Mouse (Mus musculus) embryonic facial prominence, embryonic 14.5 days (tissue): ENCODE results near the gene Scn4b. TPM values are rescaled to one million over a fixed set of nuclear protein-coding genes. Genes with fewer than 3 reads are reported as not detected.

Source experiments
- ATAC-seq: fragments of 200-750 bp; cut with Nextera tagmentation; 2 replicates; pipeline ENCODE4 v1.8.0; 2017; ENCODE audit warnings: low read depth, moderate number of reproducible peaks, moderate TSS enrichment
- DNase-seq: peaks from one replicate; pipeline ENCODE4 v3.0.0-alpha.2; 2015; ENCODE audit warnings: low spot score
- H3K27ac ChIP-seq: fragments of 300-500 bp; sonication (generic); replicated peaks from 2 replicates; pipeline ENCODE4 v1.5.1; 2014; ENCODE audit warnings: low read depth, mild to moderate bottlenecking, low read length, moderate library complexity
- H3K27me3 ChIP-seq: fragments of 300-500 bp; sonication (generic); replicated peaks from 2 replicates; pipeline ENCODE4 v1.6.1; 2014; ENCODE audit warnings: low read length; ENCODE audit not compliant: control insufficient read depth, insufficient read depth
- H3K36me3 ChIP-seq: fragments of 300-500 bp; sonication (generic); 2 replicates; pipeline ENCODE4 v1.6.1; 2014; ENCODE audit warnings: low read length, mixed read lengths; ENCODE audit not compliant: control insufficient read depth, insufficient read depth
- H3K4me1 ChIP-seq: fragments of 300-500 bp; sonication (generic); 2 replicates; pipeline ENCODE4 v1.6.1; 2014; ENCODE audit warnings: antibody characterized with exemption, low read length; ENCODE audit not compliant: control insufficient read depth, insufficient read depth
- H3K4me2 ChIP-seq: fragments of 300-500 bp; sonication (generic); 2 replicates; pipeline ENCODE4 v1.6.1; 2014; ENCODE audit warnings: low read depth, mild to moderate bottlenecking, low read length, moderate library complexity, mixed read lengths
- H3K4me3 ChIP-seq: fragments of 300-500 bp; sonication (generic); 2 replicates; pipeline ENCODE4 v1.5.1; 2014; ENCODE audit warnings: low read depth, mild to moderate bottlenecking, low read length
- H3K9ac ChIP-seq: fragments of 300-500 bp; sonication (generic); 2 replicates; pipeline ENCODE4 v1.6.1; 2014; ENCODE audit warnings: low read depth, mild to moderate bottlenecking, low read length, moderate library complexity, mixed read lengths
- H3K9me3 ChIP-seq: fragments of 300-500 bp; sonication (generic); 2 replicates; pipeline ENCODE4 v1.6.1; 2016; ENCODE audit warnings: low read length; ENCODE audit not compliant: control insufficient read depth
- WGBS: fragments of 180-500 bp; shearing (Covaris S2); extraction: QIAGEN DNeasy Blood & Tissue Kit; methylation state at CpG from one replicate; pipeline ENCODE4 v1.1.7; 2014; 5-methylcytosine and 5-hydroxymethylcytosine counted together
- polyA plus RNA-seq: library from polyadenylated mRNA; unstranded; fragments of >200 nt; fragmentation: Nextera tagmentation; extraction: Ambion mirVana; gene quantifications from 2 replicates; pipeline ENCODE4 v1.2.1, GENCODE M21; 2014

Scn4b gene
- polyA plus RNA-seq, 1 experiment from 2014 or later, result 0.19 TPM

- DNase-seq (no peak), ATAC-seq (no peak)
- H3K27ac ChIP-seq, result no peak overlapping the region
- H3K9ac ChIP-seq, result peak overlapping the region; percentile 55
- peaks cover 82% of the 10 kb centered on the region for H3K27me3 ChIP-seq
- H3K4me1 ChIP-seq, result peaks cover 4% of the 10 kb centered on the region; the same call in 1 of the 2 replicates
- H3K36me3 ChIP-seq, result no peaks in the 10 kb centered on the region
- H3K4me3 ChIP-seq, result peak overlapping the region; percentile 56
- H3K9me3 ChIP-seq, result no peaks in the 10 kb centered on the region
- WGBS, result 3% methylated on average over 7 of the region's 7 CpGs
- H3K4me2 ChIP-seq, result peak overlapping the region; percentile 96
Observed at GRCm38 (mm10) chr9:45139082-45139481, 887 bp downstream of the Scn4b start.

GRCm38 (mm10) chr9:45140945-45141344 lies 2.8 kb downstream of the Scn4b start:
- H3K4me1 ChIP-seq, result peaks cover 4% of the 10 kb centered on the region; the same call in 1 of the 2 replicates
- H3K4me2 ChIP-seq, result no peak overlapping the region
- H3K4me3 ChIP-seq, result no peak overlapping the region
- H3K9ac ChIP-seq, result no peak overlapping the region
- ATAC-seq (no peak), DNase-seq (no peak)
- no peak overlapping the region for H3K27ac ChIP-seq
- H3K36me3 ChIP-seq, result no peaks in the 10 kb centered on the region
- H3K9me3 ChIP-seq, result no peaks in the 10 kb centered on the region
- H3K27me3 ChIP-seq, result peaks cover 89% of the 10 kb centered on the region
- WGBS, result 51% methylated on average over 7 of the region's 7 CpGs

- Histone ChIP-seq H3K4me2 (no peak overlapping the region), H3K27ac (no peak overlapping the region), H3K4me1 (peaks cover 4% of the 10 kb centered on the region; the same call in 1 of the 2 replicates), H3K27me3 (peaks cover 90% of the 10 kb centered on the region), H3K9ac (no peak overlapping the region), H3K4me3 (no peak overlapping the region), H3K36me3 (no peaks in the 10 kb centered on the region), H3K9me3 (no peaks in the 10 kb centered on the region)
- DNase-seq (no peak), ATAC-seq (no peak)
- 58% methylated on average over 3 of the region's 3 CpGs for WGBS
Observed at GRCm38 (mm10) chr9:45142686-45143085, 4.5 kb downstream of the Scn4b start.

- DNase-seq (no peak), ATAC-seq (0 out of 2 replicates have a peak, but pooled peaks have one; percentile 17)
- Histone ChIP-seq H3K4me1 (no peaks in the 10 kb centered on the region), H3K9ac (peak overlapping the region; percentile 44; the same call in 1 of the 2 replicates), H3K4me3 (peak overlapping the region; percentile 31), H3K27me3 (peaks cover 68% of the 10 kb centered on the region), H3K36me3 (no peaks in the 10 kb centered on the region), H3K9me3 (no peaks in the 10 kb centered on the region), H3K27ac (no peak overlapping the region), H3K4me2 (peak overlapping the region; percentile 60)
- 4% methylated on average over 24 of the region's 27 CpGs for WGBS
Observed at GRCm38 (mm10) chr9:45145533-45146266, 7.5 kb downstream of the Scn4b start.

GRCm38 (mm10) chr9:45146267-45146597 lies 8.0 kb downstream of the Scn4b start:
- Histone ChIP-seq H3K9me3 (no peaks in the 10 kb centered on the region), H3K4me2 (peak overlapping the region; percentile 60), H3K27me3 (peaks cover 63% of the 10 kb centered on the region), H3K27ac (no peak overlapping the region), H3K9ac (no peak overlapping the region), H3K36me3 (no peaks in the 10 kb centered on the region), H3K4me1 (no peaks in the 10 kb centered on the region), H3K4me3 (peak overlapping the region; percentile 31)
- ATAC-seq (peak; percentile 47; the same call in 1 of the 2 replicates), DNase-seq (peak; percentile 48)
- 0% methylated on average over 5 of the region's 5 CpGs for WGBS

- H3K27ac ChIP-seq, result no peak overlapping the region
- ATAC-seq (no peak), DNase-seq (no peak)
- no peak overlapping the region for H3K9ac ChIP-seq
- no peaks in the 10 kb centered on the region for H3K9me3 ChIP-seq
- H3K4me2 ChIP-seq, result no peak overlapping the region
- H3K4me3 ChIP-seq, result no peak overlapping the region
- WGBS, result 82% methylated on average over 1 of the region's 1 CpGs
- no peaks in the 10 kb centered on the region for H3K4me1 ChIP-seq
- no peaks in the 10 kb centered on the region for H3K36me3 ChIP-seq
- H3K27me3 ChIP-seq, result peaks cover 24% of the 10 kb centered on the region
Observed at GRCm38 (mm10) chr9:45150933-45151332, 12.7 kb downstream of the Scn4b start.

- 66% methylated on average over 7 of the region's 7 CpGs for WGBS
- Histone ChIP-seq H3K4me1 (no peaks in the 10 kb centered on the region), H3K9me3 (no peaks in the 10 kb centered on the region), H3K4me3 (no peak overlapping the region), H3K9ac (no peak overlapping the region), H3K27ac (no peak overlapping the region), H3K27me3 (peaks cover 5% of the 10 kb centered on the region; the same call in 1 of the 2 replicates), H3K36me3 (no peaks in the 10 kb centered on the region), H3K4me2 (no peak overlapping the region)
- DNase-seq, result no peak
- no peak for ATAC-seq
Observed at GRCm38 (mm10) chr9:45153361-45153760, 15.2 kb downstream of the Scn4b start.

- no peaks in the 10 kb centered on the region for H3K27me3 ChIP-seq
- no peaks in the 10 kb centered on the region for H3K9me3 ChIP-seq
- H3K27ac ChIP-seq, result no peak overlapping the region
- ATAC-seq (no peak), DNase-seq (no peak)
- H3K9ac ChIP-seq, result no peak overlapping the region
- WGBS, result 73% methylated on average over 5 of the region's 5 CpGs
- no peak overlapping the region for H3K4me3 ChIP-seq
- H3K36me3 ChIP-seq, result no peaks in the 10 kb centered on the region
- no peak overlapping the region for H3K4me2 ChIP-seq
- H3K4me1 ChIP-seq, result no peaks in the 10 kb centered on the region
Observed at GRCm38 (mm10) chr9:45167903-45168302, 29.7 kb downstream of the Scn4b start.

- Histone ChIP-seq H3K9me3 (no peaks in the 10 kb centered on the region), H3K4me3 (no peak overlapping the region), H3K4me1 (no peaks in the 10 kb centered on the region), H3K9ac (no peak overlapping the region), H3K27me3 (no peaks in the 10 kb centered on the region), H3K4me2 (no peak overlapping the region), H3K27ac (no peak overlapping the region), H3K36me3 (no peaks in the 10 kb centered on the region)
- 84% methylated on average over 5 of the region's 5 CpGs for WGBS
- no peak for DNase-seq
- ATAC-seq, result no peak
Observed at GRCm38 (mm10) chr9:45170150-45170549, 32.0 kb downstream of the Scn4b start.
